Mouse (Mus musculus): Measurements from ENCODE around the gene Gm10663.

Gene Gm10663

GRCm38 (mm10) chr8:65080731-65081130, 5.9 kb downstream of the Gm10663 start:
- no peak for ATAC-seq (ENCODE audit: insufficient number of reproducible peaks, low FRiP score, low TSS enrichment)

- no peak for ATAC-seq (ENCODE audit: insufficient number of reproducible peaks, low FRiP score, low TSS enrichment)
Measured at GRCm38 (mm10) chr8:65085680-65086079, 10.8 kb downstream of the Gm10663 start.

GRCm38 (mm10) chr8:65087711-65088110, 12.9 kb downstream of the Gm10663 start:
- ATAC-seq (ENCODE audit: insufficient number of reproducible peaks, low FRiP score, low TSS enrichment), result no peak

GRCm38 (mm10) chr8:65088120-65088519, 13.3 kb downstream of the Gm10663 start:
- ATAC-seq (ENCODE audit: insufficient number of reproducible peaks, low FRiP score, low TSS enrichment), result no peak

GRCm38 (mm10) chr8:65089781-65090180, 14.9 kb downstream of the Gm10663 start:
- ATAC-seq (ENCODE audit: insufficient number of reproducible peaks, low FRiP score, low TSS enrichment), result no peak

- ATAC-seq (ENCODE audit: insufficient number of reproducible peaks, low FRiP score, low TSS enrichment), result no peak
Measured at GRCm38 (mm10) chr8:65097760-65098415, 23.1 kb downstream of the Gm10663 start.

- no peak for ATAC-seq (ENCODE audit: insufficient number of reproducible peaks, low FRiP score, low TSS enrichment)
Measured at GRCm38 (mm10) chr8:65099735-65100134, 24.9 kb downstream of the Gm10663 start.

- ATAC-seq (ENCODE audit: insufficient number of reproducible peaks, low FRiP score, low TSS enrichment), result no peak
Measured at GRCm38 (mm10) chr8:65103632-65104031, 28.8 kb downstream of the Gm10663 start.

- no peak for ATAC-seq (ENCODE audit: insufficient number of reproducible peaks, low FRiP score, low TSS enrichment)
Measured at GRCm38 (mm10) chr8:65104041-65104440, 29.2 kb downstream of the Gm10663 start.

GRCm38 (mm10) chr8:65107936-65108718, 33.3 kb downstream of the Gm10663 start:
- no peak for ATAC-seq (ENCODE audit: insufficient number of reproducible peaks, low FRiP score, low TSS enrichment)

- no peak for ATAC-seq (ENCODE audit: insufficient number of reproducible peaks, low FRiP score, low TSS enrichment)
Measured at GRCm38 (mm10) chr8:65108936-65109335, 34.1 kb downstream of the Gm10663 start.

- ATAC-seq (ENCODE audit: insufficient number of reproducible peaks, low FRiP score, low TSS enrichment), result peak; percentile 46; the same call in 1 of the 2 replicates
Measured at GRCm38 (mm10) chr8:65110285-65110691, 35.5 kb downstream of the Gm10663 start.

GRCm38 (mm10) chr8:65112092-65112491, 37.3 kb downstream of the Gm10663 start:
- ATAC-seq (ENCODE audit: insufficient number of reproducible peaks, low FRiP score, low TSS enrichment), result no peak

GRCm38 (mm10) chr8:65126014-65126413, 51.2 kb downstream of the Gm10663 start:
- ATAC-seq (ENCODE audit: insufficient number of reproducible peaks, low FRiP score, low TSS enrichment), result no peak

GRCm38 (mm10) chr8:65126454-65126853, 51.6 kb downstream of the Gm10663 start:
- ATAC-seq (ENCODE audit: insufficient number of reproducible peaks, low FRiP score, low TSS enrichment), result no peak

Measured in cerebellum, adult (tissue).